Mouse (Mus musculus): ENCODE results near the gene Ncapg2. TPM values are rescaled to one million over a fixed set of nuclear protein-coding genes. Genes with fewer than 3 reads are reported as not detected.

The Ncapg2 gene
- polyA plus RNA-seq, 1 experiment from 2014 or later: 7.7 TPM

DNA sequence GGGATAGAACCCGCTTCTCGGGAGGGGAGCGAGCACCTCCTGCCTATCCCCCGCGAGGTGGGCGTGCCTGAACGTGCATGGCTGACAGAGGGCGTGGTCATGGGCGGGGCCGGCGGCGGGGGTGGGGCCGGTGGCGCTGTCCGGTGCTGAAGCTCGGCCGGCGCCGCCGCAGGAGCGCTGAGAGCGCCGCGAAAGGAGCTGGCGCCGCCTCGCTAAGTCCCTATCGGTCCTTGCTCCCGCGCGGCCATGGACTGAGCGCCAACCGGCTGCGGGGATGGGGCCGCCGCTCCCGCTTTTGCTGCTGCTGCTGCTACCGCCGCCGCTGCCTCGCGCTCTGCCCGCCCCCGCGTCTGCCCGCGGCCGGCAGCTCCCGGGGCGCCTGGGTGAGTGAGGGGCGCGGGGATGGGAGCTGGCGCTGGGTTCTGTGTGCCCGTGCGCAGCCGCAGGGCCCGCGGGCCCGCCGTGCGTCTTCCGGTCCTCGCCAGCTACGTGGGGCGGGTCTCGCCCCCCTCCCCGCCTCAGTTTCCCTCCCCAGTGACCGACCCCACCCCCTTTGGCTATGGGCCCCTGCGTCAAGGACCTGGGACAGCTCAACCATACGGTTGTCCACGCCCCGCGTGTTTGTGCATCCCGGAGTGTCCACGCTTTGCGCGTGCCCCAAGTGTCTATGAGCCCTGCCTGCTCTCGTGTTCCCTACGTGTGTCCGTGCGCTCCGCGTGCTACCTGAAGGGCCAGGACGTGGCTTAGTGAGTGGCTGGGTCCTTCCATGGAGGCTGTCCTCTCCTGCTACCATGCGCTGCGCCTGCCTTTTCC is 80.6 kb downstream of the Ncapg2 start, which contains the start of gene Ptprn2:
Gene Ptprn2 (plus strand): TSS at position 130 of the 813 bp plus-strand sequence.
- Histone ChIP-seq H3K27me3 (replicated peaks) (no peaks in the 10 kb centered on the region), H3K9me3 (replicated peaks) (no peaks in the 10 kb centered on the region), H3K9ac (replicated peaks) (peak within 1 kb of the TSS; percentile 82), H3K4me3 (replicated peaks) (peak within 1 kb of the TSS; percentile 72), H3K27ac (replicated peaks) (peak within 1 kb of the TSS; percentile 96), H3K4me2 (peak within 1 kb of the TSS; percentile 84), H3K36me3 (no peaks in the 10 kb centered on the region), H3K4me1 (peaks cover 36% of the 10 kb centered on the region)
- under 1% methylated on average over 81 of the region's 86 CpGs for WGBS
- peak; percentile 93 for ATAC-seq (ENCODE audit: low FRiP score)

DNA sequence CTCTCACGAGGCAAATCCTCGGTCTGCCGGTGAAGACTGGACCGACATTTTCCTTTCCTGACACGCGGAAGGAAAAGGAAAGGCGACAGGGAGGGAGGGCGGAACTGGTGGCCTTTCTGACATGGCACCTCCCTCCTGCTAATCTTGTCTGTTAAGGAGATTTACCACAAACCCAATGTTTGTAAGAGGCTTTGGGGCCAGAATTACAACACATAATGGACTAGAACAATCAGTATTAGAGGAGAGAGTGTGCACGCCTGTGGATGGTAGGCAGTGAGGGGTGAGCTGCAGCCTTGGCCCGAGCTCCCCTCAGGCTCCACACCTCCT is 81.2 kb downstream of the Ncapg2 start:
- Histone ChIP-seq H3K4me1 (peaks cover 36% of the 10 kb centered on the region), H3K27ac (replicated peaks) (peak overlapping the region; percentile 96), H3K4me3 (replicated peaks) (peak overlapping the region; percentile 72), H3K27me3 (replicated peaks) (no peaks in the 10 kb centered on the region), H3K9ac (replicated peaks) (peak overlapping the region; percentile 82), H3K9me3 (replicated peaks) (no peaks in the 10 kb centered on the region), H3K4me2 (peak overlapping the region; percentile 84), H3K36me3 (no peaks in the 10 kb centered on the region)
- WGBS: 3% methylated on average over 10 of the region's 10 CpGs
- ATAC-seq (ENCODE audit: low FRiP score): peak; percentile 32; the same call in 1 of the 2 replicates

- no peaks in the 10 kb centered on the region for H3K36me3 ChIP-seq
- ATAC-seq (ENCODE audit: low FRiP score): no peak
- no peaks in the 10 kb centered on the region for H3K27me3 ChIP-seq (replicated peaks)
- no peak overlapping the region for H3K27ac ChIP-seq (replicated peaks)
- H3K4me3 ChIP-seq (replicated peaks): no peak overlapping the region
- H3K9me3 ChIP-seq (replicated peaks): no peaks in the 10 kb centered on the region
- H3K4me1 ChIP-seq: peaks cover 36% of the 10 kb centered on the region
- WGBS: 69% methylated on average over 8 of the region's 8 CpGs
- H3K9ac ChIP-seq (replicated peaks): no peak overlapping the region
- H3K4me2 ChIP-seq: no peak overlapping the region
Measured at GRCm38 (mm10) chr12:116488836-116489235, 83.6 kb downstream of the Ncapg2 start.

DNA sequence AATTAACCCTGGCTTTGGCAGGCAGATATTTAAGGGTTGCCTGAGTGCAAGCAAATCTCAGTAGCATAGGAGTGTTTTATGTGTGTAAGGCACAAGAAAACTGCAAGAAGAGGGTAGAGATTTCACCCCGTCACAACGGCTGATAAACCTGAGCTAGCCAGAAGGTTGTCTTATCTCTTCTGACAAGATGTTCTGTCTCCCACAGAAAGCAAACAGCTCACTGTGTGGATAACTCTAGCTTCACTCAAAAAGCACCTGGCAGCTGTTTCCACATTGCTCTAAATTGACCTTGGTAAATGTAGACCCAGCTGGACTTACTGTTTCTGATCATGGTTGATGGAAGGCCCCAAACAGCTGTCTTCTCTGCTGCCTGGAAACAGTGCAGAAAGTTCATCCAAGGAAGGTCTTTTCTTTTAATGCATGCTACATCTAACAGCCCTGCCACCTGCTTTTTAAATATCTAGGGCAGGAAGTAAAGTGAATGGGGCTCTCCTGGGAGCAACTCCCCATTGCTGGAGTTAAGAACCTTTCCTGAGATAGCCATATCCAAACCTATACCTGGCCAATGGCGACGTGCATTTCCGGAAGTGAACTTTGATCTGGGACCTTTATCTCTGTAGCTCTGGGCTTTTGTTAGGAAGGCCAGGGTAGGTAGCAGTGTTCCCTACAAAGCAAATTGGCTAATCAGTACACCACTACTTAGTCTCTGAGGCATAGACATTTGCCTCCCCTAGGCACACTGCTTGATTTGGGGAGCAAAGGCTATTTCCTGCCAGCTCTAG is 85.6 kb downstream of the Ncapg2 start:
- Histone ChIP-seq H3K9me3 (replicated peaks) (no peaks in the 10 kb centered on the region), H3K4me3 (replicated peaks) (no peak overlapping the region), H3K27ac (replicated peaks) (no peak overlapping the region), H3K27me3 (replicated peaks) (no peaks in the 10 kb centered on the region), H3K36me3 (no peaks in the 10 kb centered on the region), H3K4me2 (no peak overlapping the region), H3K4me1 (peaks cover 31% of the 10 kb centered on the region), H3K9ac (replicated peaks) (no peak overlapping the region)
- 89% methylated on average over 5 of the region's 5 CpGs for WGBS
- ATAC-seq (ENCODE audit: low FRiP score): no peak

DNA sequence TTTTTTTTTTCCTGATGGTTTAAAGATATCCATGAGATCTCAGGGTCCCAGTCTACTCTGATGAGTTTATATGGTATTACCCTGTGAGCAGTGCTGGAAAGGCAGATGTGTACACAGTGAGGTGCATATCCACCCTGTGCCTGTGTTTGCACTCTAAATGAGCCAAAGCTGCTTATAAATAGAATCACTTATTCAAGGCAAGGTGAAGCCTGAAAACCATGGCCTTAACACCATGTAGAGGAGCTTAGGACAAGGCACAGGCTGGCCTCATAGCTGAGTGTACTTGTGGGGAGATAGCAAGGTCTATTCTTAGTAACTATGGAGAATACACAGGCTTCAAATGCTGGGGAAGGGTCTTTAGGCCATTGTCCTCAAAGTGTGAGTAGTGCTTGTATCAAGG is 93.5 kb downstream of the Ncapg2 start:
- H3K4me3 ChIP-seq (replicated peaks): no peak overlapping the region
- H3K36me3 ChIP-seq: no peaks in the 10 kb centered on the region
- H3K4me1 ChIP-seq: no peaks in the 10 kb centered on the region; the same call in 1 of the 2 replicates
- no peak for ATAC-seq (ENCODE audit: low FRiP score)
- H3K27me3 ChIP-seq (replicated peaks): no peaks in the 10 kb centered on the region
- no peak overlapping the region for H3K4me2 ChIP-seq
- no peak overlapping the region for H3K9ac ChIP-seq (replicated peaks)
- no peaks in the 10 kb centered on the region for H3K9me3 ChIP-seq (replicated peaks)
- H3K27ac ChIP-seq (replicated peaks): no peak overlapping the region

DNA sequence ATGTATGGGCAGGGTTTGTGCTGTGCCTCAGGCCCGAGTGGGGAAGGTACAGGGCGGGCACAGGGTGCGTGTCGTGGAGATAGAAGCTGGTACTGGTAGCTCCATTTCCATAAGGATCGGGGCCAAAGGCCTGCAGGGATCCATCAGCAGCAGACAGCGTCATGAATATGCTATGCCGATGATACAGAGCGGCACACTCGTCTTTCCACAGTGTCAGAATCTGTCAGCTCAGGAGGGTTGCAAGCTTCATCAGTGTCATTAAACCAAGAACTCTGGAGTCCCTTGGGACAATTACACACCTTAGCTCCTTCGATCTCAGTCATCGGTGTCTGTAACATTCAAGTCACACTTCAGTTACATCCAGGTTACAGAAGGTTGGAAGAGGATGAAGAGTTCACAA is 95.5 kb downstream of the Ncapg2 start:
- Histone ChIP-seq H3K4me1 (no peaks in the 10 kb centered on the region; the same call in 1 of the 2 replicates), H3K27ac (replicated peaks) (no peak overlapping the region; the same call in 1 of the 2 replicates), H3K27me3 (replicated peaks) (no peaks in the 10 kb centered on the region), H3K4me2 (no peak overlapping the region), H3K9ac (replicated peaks) (no peak overlapping the region), H3K4me3 (replicated peaks) (no peak overlapping the region), H3K36me3 (no peaks in the 10 kb centered on the region), H3K9me3 (replicated peaks) (no peaks in the 10 kb centered on the region)
- no peak for ATAC-seq (ENCODE audit: low FRiP score)
- WGBS: 74% methylated on average over 11 of the region's 11 CpGs

GRCm38 (mm10) chr12:116512482-116512881 is 107.3 kb downstream of the Ncapg2 start:
- peaks cover 8% of the 10 kb centered on the region for H3K4me1 ChIP-seq
- H3K9me3 ChIP-seq (replicated peaks): no peaks in the 10 kb centered on the region
- H3K27ac ChIP-seq (replicated peaks): no peak overlapping the region
- no peak overlapping the region for H3K4me2 ChIP-seq
- WGBS: 94% methylated on average over 1 of the region's 1 CpGs
- H3K36me3 ChIP-seq: no peaks in the 10 kb centered on the region
- no peak overlapping the region for H3K9ac ChIP-seq (replicated peaks)
- H3K27me3 ChIP-seq (replicated peaks): no peaks in the 10 kb centered on the region
- no peak overlapping the region for H3K4me3 ChIP-seq (replicated peaks)
- no peak for ATAC-seq (ENCODE audit: low FRiP score)

Other genes starting within 250 kb of the Ncapg2 start
- 20.9 and 22.1 TPM in 2 replicates for gene Wdr60, start 142.4 kb upstream of the Ncapg2 start, polyA plus RNA-seq (2015; fragmentation: Nextera tagmentation; extraction: Ambion mirVana)
- gene Gm11027, start 130.0 kb upstream of the Ncapg2 start, polyA plus RNA-seq (2015; fragmentation: Nextera tagmentation; extraction: Ambion mirVana): not detected in 2 replicates
- gene Esyt2, start 124.2 kb upstream of the Ncapg2 start, polyA plus RNA-seq (2015; fragmentation: Nextera tagmentation; extraction: Ambion mirVana): 11.3 and 12.5 TPM in 2 replicates
- 12.9 and 16.3 TPM in 2 replicates for gene Ptprn2, start 80.3 kb downstream of the Ncapg2 start, polyA plus RNA-seq (2015; fragmentation: Nextera tagmentation; extraction: Ambion mirVana)

Data from neural tube, embryonic 15.5 days (tissue).